Mouse (Mus musculus): ENCODE data around the gene Gm45808. TPM values are rescaled to one million over a fixed set of nuclear protein-coding genes. Genes with fewer than 3 reads are reported as not detected.

Gene Gm45808
- polyA plus RNA-seq (2012; rRNA removed), result 0.12 TPM in 1 of 2 replicates, not detected in the other

GRCm38 (mm10) chr7:45486761-45487415 is at the start of gene Gm45808:
Gene Gm45808 (minus strand): TSS chr7:45486811.

GRCm38 (mm10) chr7:45525809-45526473 is 39.3 kb upstream of the Gm45808 start, which contains the start of the genes Ppp1r15a and Plekha4:
Gene Ppp1r15a (minus strand): TSS chr7:45526268.
Gene Plekha4 (plus strand): TSS chr7:45526330.

GRCm38 (mm10) chr7:45509912-45510787 is 23.5 kb upstream of the Gm45808 start, which contains the start of gene Nucb1:
Gene Nucb1 (minus strand): TSS chr7:45510406.

GRCm38 (mm10) chr7:45488293-45489204 is 1.9 kb upstream of the Gm45808 start, which contains the start of gene Dhdh:
Gene Dhdh (minus strand): TSS chr7:45488805.

GRCm38 (mm10) chr7:45481374-45481927 is 5.2 kb downstream of the Gm45808 start, which contains the start of gene Tulp2:
Gene Tulp2 (plus strand): TSS chr7:45481877.

GRCm38 (mm10) chr7:45466283-45467089 is 20.1 kb downstream of the Gm45808 start, which contains the start of gene Bax:
Gene Bax (minus strand): TSS chr7:45466898.

GRCm38 (mm10) chr7:45459564-45460140 is 27.0 kb downstream of the Gm45808 start, which contains the start of gene Ftl1:
Gene Ftl1 (minus strand): TSS chr7:45459884.

GRCm38 (mm10) chr7:45437521-45438276 is 48.9 kb downstream of the Gm45808 start, which contains the start of gene Ruvbl2:
Gene Ruvbl2 (minus strand): TSS chr7:45438096.

GRCm38 (mm10) chr7:45434203-45435015 is 52.2 kb downstream of the Gm45808 start, which contains the start of gene Gys1:
Gene Gys1 (plus strand): TSS chr7:45434844.

GRCm38 (mm10) chr7:45420615-45420919 is 66.0 kb downstream of the Gm45808 start, which contains the start of gene Lhb:
Gene Lhb (plus strand): TSS chr7:45420820.

Other genes starting within 250 kb of the Gm45808 start
- gene Cd37, start 247.7 kb downstream of the Gm45808 start, polyA plus RNA-seq (2012; rRNA removed), result 30.2 and 33.5 TPM in 2 replicates
- gene Slc6a16, start 245.7 kb downstream of the Gm45808 start, polyA plus RNA-seq (2012; rRNA removed), result 0.05 and 0.06 TPM in 2 replicates
- gene Slc6a21, start 209.3 kb downstream of the Gm45808 start, polyA plus RNA-seq (2012; rRNA removed), result 0.04 and 0.09 TPM in 2 replicates
- gene Trpm4, start 153.0 kb downstream of the Gm45808 start, polyA plus RNA-seq (2012; rRNA removed), result 3.7 and 4.2 TPM in 2 replicates
- 0.20 and 0.34 TPM in 2 replicates for gene Hrc, start 151.5 kb downstream of the Gm45808 start, polyA plus RNA-seq (2012; rRNA removed)
- gene Ppfia3, start 119.8 kb downstream of the Gm45808 start, polyA plus RNA-seq (2012; rRNA removed), result 0.06 and 0.07 TPM in 2 replicates
- gene Lin7b, start 116.2 kb downstream of the Gm45808 start, polyA plus RNA-seq (2012; rRNA removed), result 0.12 and 0.20 TPM in 2 replicates
- gene Snrnp70, start 91.1 kb downstream of the Gm45808 start, polyA plus RNA-seq (2012; rRNA removed), result 152 and 184 TPM in 2 replicates
- not detected in 2 replicates for gene Kcna7, start 81.2 kb downstream of the Gm45808 start, polyA plus RNA-seq (2012; rRNA removed)
- 0.15 and 0.17 TPM in 2 replicates for gene Ntf5, start 73.1 kb downstream of the Gm45808 start, polyA plus RNA-seq (2012; rRNA removed)
- not detected in 2 replicates for gene Lhb, start 66.0 kb downstream of the Gm45808 start, polyA plus RNA-seq (2012; rRNA removed)
- 7.5 and 9.9 TPM in 2 replicates for gene Gys1, start 52.0 kb downstream of the Gm45808 start, polyA plus RNA-seq (2012; rRNA removed)
- 37.3 and 45.2 TPM in 2 replicates for gene Ruvbl2, start 48.7 kb downstream of the Gm45808 start, polyA plus RNA-seq (2012; rRNA removed)
- gene Ftl1, start 26.9 kb downstream of the Gm45808 start, polyA plus RNA-seq (2012; rRNA removed), result 1,700 and 2,007 TPM in 2 replicates
- 47.6 and 49.6 TPM in 2 replicates for gene Bax, start 19.9 kb downstream of the Gm45808 start, polyA plus RNA-seq (2012; rRNA removed)
- gene Tulp2, start 4.9 kb downstream of the Gm45808 start, polyA plus RNA-seq (2012; rRNA removed), result 0.12 and 0.15 TPM in 2 replicates
- 5.7 and 6.5 TPM in 2 replicates for gene Dhdh, start 2.0 kb upstream of the Gm45808 start, polyA plus RNA-seq (2012; rRNA removed)
- gene Nucb1, start 23.6 kb upstream of the Gm45808 start, polyA plus RNA-seq (2012; rRNA removed), result 75.2 and 76.4 TPM in 2 replicates
- gene Ppp1r15a, start 39.5 kb upstream of the Gm45808 start, polyA plus RNA-seq (2012; rRNA removed), result 79.7 and 101 TPM in 2 replicates
- gene Plekha4, start 39.5 kb upstream of the Gm45808 start, polyA plus RNA-seq (2012; rRNA removed), result 1.2 and 1.7 TPM in 2 replicates
- 0.78 and 1.3 TPM in 2 replicates for gene Hsd17b14, start 68.1 kb upstream of the Gm45808 start, polyA plus RNA-seq (2012; rRNA removed)
- gene Bcat2, start 83.3 kb upstream of the Gm45808 start, polyA plus RNA-seq (2012; rRNA removed), result 41.1 and 45.0 TPM in 2 replicates
- gene Fgf21, start 128.7 kb upstream of the Gm45808 start, polyA plus RNA-seq (2012; rRNA removed), result 3.1 and 3.5 TPM in 2 replicates
- gene Fut1, start 130.5 kb upstream of the Gm45808 start, polyA plus RNA-seq (2012; rRNA removed), result 0.17 and 0.24 TPM in 2 replicates
- 0.09 and 0.12 TPM in 2 replicates for gene Izumo1, start 135.0 kb upstream of the Gm45808 start, polyA plus RNA-seq (2012; rRNA removed)
- 3.2 and 3.6 TPM in 2 replicates for gene Rasip1, start 140.7 kb upstream of the Gm45808 start, polyA plus RNA-seq (2012; rRNA removed)
- gene Mamstr, start 153.2 kb upstream of the Gm45808 start, polyA plus RNA-seq (2012; rRNA removed), result 0.50 TPM in 2 replicates
- 0.04 and 0.05 TPM in 2 replicates for gene Fut2, start 179.6 kb upstream of the Gm45808 start, polyA plus RNA-seq (2012; rRNA removed)
- gene Ntn5, start 197.2 kb upstream of the Gm45808 start, polyA plus RNA-seq (2012; rRNA removed), result 0.01 and 0.04 TPM in 2 replicates
- gene Sec1, start 207.6 kb upstream of the Gm45808 start, polyA plus RNA-seq (2012; rRNA removed), result 0.01 and 0.02 TPM in 2 replicates
- gene Car11, start 213.0 kb upstream of the Gm45808 start, polyA plus RNA-seq (2012; rRNA removed), result 0.48 and 0.74 TPM in 2 replicates
- gene Dbp, start 218.3 kb upstream of the Gm45808 start, polyA plus RNA-seq (2012; rRNA removed), result 0.84 and 0.87 TPM in 2 replicates
- 485 and 498 TPM in 2 replicates for gene Rpl18, start 228.6 kb upstream of the Gm45808 start, polyA plus RNA-seq (2012; rRNA removed)
- gene Sphk2, start 231.2 kb upstream of the Gm45808 start, polyA plus RNA-seq (2012; rRNA removed), result 9.6 and 10.4 TPM in 2 replicates
- gene Fam83e, start 234.4 kb upstream of the Gm45808 start, polyA plus RNA-seq (2012; rRNA removed), result 0.14 and 0.16 TPM in 2 replicates
- gene Spaca4, start 239.0 kb upstream of the Gm45808 start, polyA plus RNA-seq (2012; rRNA removed), result not detected in 2 replicates

All from liver, embryonic 18 days (tissue).